Mouse (Mus musculus) C2C12 (cell line): Measurements from ENCODE around the gene Slc23a4.

Experiments
- CTCF ChIP-seq: IDR thresholded peaks from one replicate; pipeline ENCODE4 v1.5.1; 2011; ENCODE audit not compliant: control insufficient read depth, insufficient read depth, insufficient read length
- MYOG ChIP-seq: IDR thresholded peaks from one replicate; pipeline ENCODE4 v1.6.1; 2011; ENCODE audit not compliant: control insufficient read depth, insufficient read length; ENCODE audit errors: extremely low read depth
- USF1 ChIP-seq: IDR thresholded peaks from one replicate; pipeline ENCODE4 v1.6.1; 2011; ENCODE audit warnings: low read depth, mild to moderate bottlenecking, control low read depth, moderate library complexity

- no peak for TF ChIP-seq CTCF
- TF ChIP-seq MYOG: no peak
- no peak for TF ChIP-seq USF1
These were observed 23.7 kb upstream of the Slc23a4 start for GRCm38 (mm10) chr6:35011953-35012352.
